Mouse (Mus musculus): ENCODE measurements around the gene Psma4. TPM values are rescaled to one million over a fixed set of nuclear protein-coding genes. Genes with fewer than 3 reads are reported as not detected.

Gene Psma4
- polyA plus RNA-seq (2014; fragmentation: Illumina TruSeq; extraction: RNeasy Lipid Tissue Mini Kit (QIAGEN cat#74804); ENCODE audit: low read depth, low replicate concordance) = 396 TPM

GRCm38 (mm10) chr9:54950575-54951321 lies at the start of gene Psma4, which contains the start of gene AY074887:
Gene Psma4 (plus strand): TSS chr9:54950790.
Gene AY074887 (minus strand): TSS chr9:54950998.

DNA sequence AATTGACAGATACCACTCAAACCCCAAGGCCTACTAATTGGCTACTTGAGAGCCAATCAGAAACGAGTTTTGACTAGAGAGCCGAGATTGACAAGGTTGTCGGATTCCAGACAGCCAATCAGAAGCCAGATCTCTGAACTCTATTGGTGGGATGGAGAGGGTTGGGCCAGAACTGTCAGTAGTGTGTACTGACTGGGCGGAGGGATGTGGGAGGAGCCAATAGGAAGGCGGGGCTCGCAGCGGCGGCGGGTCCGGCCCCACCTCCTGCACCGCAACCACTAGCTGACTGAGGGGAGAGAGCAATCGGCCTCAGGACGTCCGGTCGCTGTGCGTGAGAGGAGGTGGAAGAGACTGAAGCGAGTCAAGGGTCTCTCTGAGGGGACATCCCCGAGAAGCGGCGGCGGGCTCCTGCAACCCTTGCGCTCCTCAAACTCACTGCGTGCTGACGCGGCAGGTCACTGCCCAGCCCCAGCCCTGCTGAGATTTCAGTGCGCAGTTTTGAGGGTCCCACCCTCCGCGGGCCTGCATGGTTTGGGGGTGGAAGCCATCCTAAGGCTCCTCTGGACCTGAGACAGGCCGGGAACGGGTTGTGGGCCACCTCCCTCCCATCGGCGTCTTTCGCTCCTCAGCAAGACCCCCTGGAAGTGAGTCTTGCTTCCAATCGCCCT lies 33.4 kb upstream of the Psma4 start, which contains the start of gene Hykk:
Hykk (plus strand) TSS at position 274 of the 668 bp plus-strand sequence.

GRCm38 (mm10) chr9:54980674-54981073 lies 30.1 kb downstream of the Psma4 start, which contains the start of gene Chrna5:
Gene Chrna5 (plus strand): TSS chr9:54980880.

Other genes with a start within 250 kb of the Psma4 start
- gene Wdr61, start 216.3 kb upstream of the Psma4 start, polyA plus RNA-seq (2014; fragmentation: Illumina TruSeq; extraction: RNeasy Lipid Tissue Mini Kit (QIAGEN cat#74804); ENCODE audit: low read depth, low replicate concordance) = 87.3 TPM
- gene Crabp1, start 186.0 kb upstream of the Psma4 start, polyA plus RNA-seq (2014; fragmentation: Illumina TruSeq; extraction: RNeasy Lipid Tissue Mini Kit (QIAGEN cat#74804); ENCODE audit: low read depth, low replicate concordance) = not detected
- 103 TPM for gene Ireb2, start 87.0 kb upstream of the Psma4 start, polyA plus RNA-seq (2014; fragmentation: Illumina TruSeq; extraction: RNeasy Lipid Tissue Mini Kit (QIAGEN cat#74804); ENCODE audit: low read depth, low replicate concordance)
- gene Hykk, start 33.5 kb upstream of the Psma4 start, polyA plus RNA-seq (2014; fragmentation: Illumina TruSeq; extraction: RNeasy Lipid Tissue Mini Kit (QIAGEN cat#74804); ENCODE audit: low read depth, low replicate concordance) = 76.8 TPM
- gene AY074887, start 208 bp downstream of the Psma4 start, polyA plus RNA-seq (2014; fragmentation: Illumina TruSeq; extraction: RNeasy Lipid Tissue Mini Kit (QIAGEN cat#74804); ENCODE audit: low read depth, low replicate concordance) = not detected
- gene Chrna5, start 30.1 kb downstream of the Psma4 start, polyA plus RNA-seq (2014; fragmentation: Illumina TruSeq; extraction: RNeasy Lipid Tissue Mini Kit (QIAGEN cat#74804); ENCODE audit: low read depth, low replicate concordance) = not detected
- gene Chrna3, start 75.8 kb downstream of the Psma4 start, polyA plus RNA-seq (2014; fragmentation: Illumina TruSeq; extraction: RNeasy Lipid Tissue Mini Kit (QIAGEN cat#74804); ENCODE audit: low read depth, low replicate concordance) = not detected
- gene Chrnb4, start 98.0 kb downstream of the Psma4 start, polyA plus RNA-seq (2014; fragmentation: Illumina TruSeq; extraction: RNeasy Lipid Tissue Mini Kit (QIAGEN cat#74804); ENCODE audit: low read depth, low replicate concordance) = not detected
- 51.0 TPM for gene Ube2q2, start 198.1 kb downstream of the Psma4 start, polyA plus RNA-seq (2014; fragmentation: Illumina TruSeq; extraction: RNeasy Lipid Tissue Mini Kit (QIAGEN cat#74804); ENCODE audit: low read depth, low replicate concordance)